Mouse (Mus musculus) midbrain, postnatal 0 days (tissue): Measurements from ENCODE around the gene Egfl8. TPM values are rescaled to one million over a fixed set of nuclear protein-coding genes. Genes with fewer than 3 reads are reported as not detected.

Experiments used
- ATAC-seq: fragments of 200-750 bp; cut with Nextera tagmentation; 2 replicates; pipeline ENCODE4 v1.8.0; 2017; ENCODE audit warnings: moderate number of reproducible peaks, mild to moderate bottlenecking, moderate TSS enrichment, moderate library complexity; ENCODE audit not compliant: low FRiP score
- DNase-seq: peaks from one replicate; pipeline ENCODE4 v3.0.0-alpha.2; 2015; ENCODE audit warnings: low spot score
- H3K27ac ChIP-seq: fragments of 300-500 bp; sonication (generic); 2 replicates; pipeline ENCODE4 v1.5.1; 2014; ENCODE audit warnings: low read depth, mild to moderate bottlenecking, low read length, mixed read lengths
- H3K27me3 ChIP-seq: fragments of 300-500 bp; sonication (generic); 2 replicates; pipeline ENCODE4 v1.6.1; 2014; ENCODE audit warnings: low read length, control low read depth, mixed read lengths; ENCODE audit not compliant: insufficient read depth
- H3K36me3 ChIP-seq: fragments of 300-500 bp; sonication (generic); 2 replicates; pipeline ENCODE4 v1.6.1; 2014; ENCODE audit warnings: low read length, control low read depth, mixed read lengths; ENCODE audit not compliant: insufficient read depth
- H3K4me1 ChIP-seq: fragments of 300-500 bp; sonication (generic); 2 replicates; pipeline ENCODE4 v1.6.1; 2014; ENCODE audit warnings: mild to moderate bottlenecking, control low read depth, antibody characterized with exemption, low read length, mixed read lengths; ENCODE audit not compliant: insufficient read depth
- H3K4me2 ChIP-seq: fragments of 300-500 bp; sonication (generic); 2 replicates; pipeline ENCODE4 v1.6.1; 2014; ENCODE audit warnings: low read depth, mild to moderate bottlenecking, low read length, mixed read lengths; ENCODE audit not compliant: poor library complexity, severe bottlenecking
- H3K4me3 ChIP-seq: fragments of 300-500 bp; sonication (generic); 2 replicates; pipeline ENCODE4 v1.5.1; 2014; ENCODE audit warnings: low read depth, mild to moderate bottlenecking, low read length, moderate library complexity
- H3K9ac ChIP-seq: fragments of 300-500 bp; sonication (generic); replicated peaks from 2 replicates; pipeline ENCODE4 v1.6.1; 2014; ENCODE audit warnings: mild to moderate bottlenecking, low read length, moderate library complexity, mixed read lengths; ENCODE audit not compliant: poor library complexity, severe bottlenecking
- H3K9me3 ChIP-seq: fragments of 300-500 bp; sonication (generic); 2 replicates; pipeline ENCODE4 v1.6.1; 2016; ENCODE audit warnings: low read length, control low read depth
- CTCF ChIP-seq: IDR thresholded peaks from 2 replicates; pipeline ENCODE4 v1.5.1; 2016; ENCODE audit warnings: antibody characterized with exemption, mild to moderate bottlenecking
- WGBS: fragments of 180-500 bp; shearing (Covaris S2); extraction: QIAGEN DNeasy Blood & Tissue Kit; methylation state at CpG from one replicate; pipeline ENCODE4 v1.1.7; 2014; 5-methylcytosine and 5-hydroxymethylcytosine counted together
- polyA plus RNA-seq: library from polyadenylated mRNA; unstranded; fragments of >200 nt; fragmentation: Nextera tagmentation; extraction: Ambion mirVana; gene quantifications from 2 replicates; pipeline ENCODE4 v1.2.1, GENCODE M21; 2015
- total RNA-seq: library from RNA; depleted of rRNA; stranded (reverse); fragments of >200 nt; gene quantifications from 2 replicates; pipeline ENCODE4 v1.2.3, GENCODE M21; 2014

Egfl8 gene
- total and polyA plus RNA-seq, 2 experiments from 2014 or later: 4.9 to 6.0 TPM

DNA sequence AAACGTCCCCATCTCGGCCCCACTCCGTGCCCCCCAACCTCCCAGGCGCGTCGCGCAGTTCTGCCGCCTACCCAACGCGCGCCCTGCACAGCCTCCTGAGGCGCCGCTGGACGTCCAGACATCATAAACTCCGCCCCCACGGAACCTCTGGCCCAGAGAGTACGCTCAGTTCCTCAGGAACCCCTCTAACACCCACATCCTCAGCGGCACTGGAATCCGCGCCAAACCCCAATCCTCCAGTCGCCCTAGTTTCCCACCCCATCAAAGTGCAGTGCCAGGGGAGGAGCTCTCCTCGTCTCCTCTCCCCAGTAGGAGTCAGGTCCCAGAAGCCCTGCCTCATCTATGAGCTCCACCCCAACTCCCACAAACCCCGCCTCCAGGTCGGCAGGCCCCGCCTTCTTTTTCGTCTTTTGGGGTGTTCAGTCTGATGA, 16.5 kb upstream of the Egfl8 start:
- DNase-seq (peak; percentile 59), ATAC-seq (no peak)
- H3K36me3 ChIP-seq: no peaks in the 10 kb centered on the region
- WGBS: 5% methylated on average over 26 of the region's 26 CpGs
- no peak overlapping the region for H3K27ac ChIP-seq
- peaks cover 15% of the 10 kb centered on the region for H3K4me1 ChIP-seq
- no peaks in the 10 kb centered on the region for H3K9me3 ChIP-seq
- TF ChIP-seq CTCF: no peak
- H3K9ac ChIP-seq: peak overlapping the region; percentile 54; the same call in 1 of the 2 replicates
- peak overlapping the region; percentile 74 for H3K4me3 ChIP-seq
- peak overlapping the region; percentile 89 for H3K4me2 ChIP-seq
- no peaks in the 10 kb centered on the region for H3K27me3 ChIP-seq

GRCm38 (mm10) chr17:34631647-34632046, 15.9 kb upstream of the Egfl8 start:
- ATAC-seq (no peak), DNase-seq (no peak)
- peaks cover 15% of the 10 kb centered on the region for H3K4me1 ChIP-seq
- peak overlapping the region; percentile 54 for H3K9ac ChIP-seq
- H3K36me3 ChIP-seq: no peaks in the 10 kb centered on the region
- H3K27ac ChIP-seq: no peak overlapping the region
- peak overlapping the region; percentile 74 for H3K4me3 ChIP-seq
- no peaks in the 10 kb centered on the region for H3K27me3 ChIP-seq
- TF ChIP-seq CTCF: no peak
- WGBS: 11% methylated on average over 12 of the region's 12 CpGs
- H3K9me3 ChIP-seq: no peaks in the 10 kb centered on the region
- H3K4me2 ChIP-seq: peak overlapping the region; percentile 89

DNA sequence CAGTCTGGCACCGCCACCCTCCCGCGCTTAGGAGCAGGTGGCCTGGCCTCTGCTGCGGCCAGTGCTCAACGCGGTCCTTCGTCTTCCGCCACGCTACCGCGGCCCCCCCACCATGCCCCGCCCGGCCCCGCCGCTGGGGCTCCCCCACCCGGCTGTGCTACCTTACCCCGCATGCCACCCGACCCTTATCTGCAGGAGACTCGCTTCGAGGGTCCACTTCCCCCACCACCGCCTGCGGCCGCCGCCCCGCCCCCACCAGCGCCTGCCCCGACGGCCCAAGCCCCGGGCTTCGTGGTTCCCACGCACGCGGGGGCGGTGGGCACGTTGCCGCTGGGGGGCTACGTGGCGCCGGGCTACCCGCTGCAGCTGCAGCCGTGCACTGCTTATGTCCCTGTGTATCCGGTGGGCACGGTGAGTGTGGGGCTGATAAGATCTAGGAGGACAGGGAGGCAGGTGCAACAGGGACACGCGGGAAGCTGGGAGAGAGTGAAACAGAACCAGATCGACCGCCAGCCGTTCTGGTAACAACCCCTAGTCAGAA, 15.1 kb upstream of the Egfl8 start:
- no peak for ATAC-seq
- 3% methylated on average over 42 of the region's 48 CpGs for WGBS
- Histone ChIP-seq H3K4me1 (peaks cover 20% of the 10 kb centered on the region), H3K4me3 (peak overlapping the region; percentile 74), H3K9ac (peak overlapping the region; percentile 54), H3K27ac (no peak overlapping the region), H3K9me3 (no peaks in the 10 kb centered on the region), H3K36me3 (no peaks in the 10 kb centered on the region), H3K27me3 (no peaks in the 10 kb centered on the region), H3K4me2 (peak overlapping the region; percentile 89)
- no peak for TF ChIP-seq CTCF
- no peak for DNase-seq

DNA sequence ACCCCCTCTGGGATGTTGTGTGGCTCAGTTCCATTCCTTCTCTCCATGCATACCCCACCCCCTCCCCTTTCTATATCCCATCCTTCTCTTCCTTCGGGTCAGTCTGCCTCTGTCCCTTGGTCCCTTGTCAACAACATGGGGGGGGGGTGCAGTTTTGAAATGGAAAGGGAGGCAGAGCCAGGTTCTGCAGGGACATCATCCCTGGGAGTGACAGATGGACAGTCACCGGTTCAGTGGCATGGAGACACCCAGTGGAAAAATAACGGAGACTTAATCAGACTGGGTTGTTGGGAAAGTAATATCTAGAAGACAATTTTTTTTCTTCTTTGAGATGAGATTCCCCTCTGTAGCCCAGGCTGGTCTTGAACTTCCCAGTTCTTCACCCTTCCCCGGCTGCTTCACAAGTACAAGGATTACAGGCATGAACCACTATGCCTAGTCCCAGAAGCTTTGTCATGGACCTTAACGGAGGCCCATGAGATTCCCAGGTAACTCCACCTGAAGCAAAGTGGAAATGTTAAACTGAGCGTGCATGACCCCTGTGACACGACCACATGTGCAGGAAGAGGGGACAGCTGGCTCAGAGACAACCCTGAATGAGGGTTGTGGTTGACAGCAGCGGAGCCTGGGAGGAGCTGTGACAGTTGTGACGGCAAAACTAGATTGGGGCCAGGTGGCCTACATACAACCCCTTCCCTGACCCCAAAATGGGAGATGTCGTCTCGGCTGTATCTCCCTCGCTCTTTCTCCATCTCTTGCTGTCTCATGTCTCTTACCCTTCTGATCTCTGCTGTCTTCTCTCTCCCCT, 14.2 kb upstream of the Egfl8 start:
- no peaks in the 10 kb centered on the region for H3K9me3 ChIP-seq
- peak overlapping the region; percentile 54; the same call in 1 of the 2 replicates for H3K9ac ChIP-seq
- H3K4me2 ChIP-seq: peak overlapping the region; percentile 89
- TF ChIP-seq CTCF: no peak
- DNase-seq (no peak), ATAC-seq (no peak)
- peaks cover 20% of the 10 kb centered on the region for H3K4me1 ChIP-seq
- no peaks in the 10 kb centered on the region for H3K36me3 ChIP-seq
- H3K27me3 ChIP-seq: no peaks in the 10 kb centered on the region
- 22% methylated on average over 12 of the region's 12 CpGs for WGBS
- 0 out of 2 replicates have a peak overlapping the region, but pooled peaks have one; percentile 12 for H3K27ac ChIP-seq
- H3K4me3 ChIP-seq: peak overlapping the region; percentile 74

- no peak for TF ChIP-seq CTCF
- H3K9ac ChIP-seq: peak within 1 kb of the TSS; percentile 65
- DNase-seq (peak; percentile 78), ATAC-seq (no peak; the same call in 1 of the 2 replicates)
- H3K4me3 ChIP-seq: peak within 1 kb of the TSS; percentile 74
- H3K27me3 ChIP-seq: no peaks in the 10 kb centered on the region
- peaks cover 20% of the 10 kb centered on the region for H3K4me1 ChIP-seq
- peak within 1 kb of the TSS; percentile 92 for H3K27ac ChIP-seq
- H3K36me3 ChIP-seq: no peaks in the 10 kb centered on the region
- no peaks in the 10 kb centered on the region for H3K9me3 ChIP-seq
- peak within 1 kb of the TSS; percentile 89 for H3K4me2 ChIP-seq
- 2% methylated on average over 16 of the region's 16 CpGs for WGBS
Measured at GRCm38 (mm10) chr17:34629221-34629751, 13.5 kb upstream of the Egfl8 start, which contains the start of gene Prrt1. Prrt1 (plus strand) TSS chr17:34629533.

GRCm38 (mm10) chr17:34628644-34628967, 12.8 kb upstream of the Egfl8 start:
- no peak for DNase-seq
- H3K36me3 ChIP-seq: no peaks in the 10 kb centered on the region
- H3K27ac ChIP-seq: peak overlapping the region; percentile 92
- no peak for TF ChIP-seq CTCF
- H3K4me2 ChIP-seq: peak overlapping the region; percentile 89
- H3K4me1 ChIP-seq: peaks cover 20% of the 10 kb centered on the region
- 21% methylated on average over 5 of the region's 5 CpGs for WGBS
- peak overlapping the region; percentile 65; the same call in 1 of the 2 replicates for H3K9ac ChIP-seq
- H3K9me3 ChIP-seq: no peaks in the 10 kb centered on the region
- ATAC-seq: no peak
- peak overlapping the region; percentile 74 for H3K4me3 ChIP-seq
- no peaks in the 10 kb centered on the region for H3K27me3 ChIP-seq
